Mouse (Mus musculus) limb, embryonic 15.5 days (tissue): ENCODE data around the gene Mcoln2. TPM values are rescaled to one million over a fixed set of nuclear protein-coding genes. Genes with fewer than 3 reads are reported as not detected.

Experiments
- ATAC-seq: fragments of 200-750 bp; cut with Nextera tagmentation; 2 replicates; pipeline ENCODE4 v1.8.0; 2017; ENCODE audit warnings: low read depth, moderate TSS enrichment; ENCODE audit not compliant: insufficient number of reproducible peaks, low FRiP score, low TSS enrichment
- H3K27ac ChIP-seq: fragments of 300-500 bp; sonication (generic); 2 replicates; pipeline ENCODE4 v1.5.1; 2015; ENCODE audit warnings: moderate library complexity, mild to moderate bottlenecking, inconsistent platforms
- H3K27me3 ChIP-seq: fragments of 300-500 bp; sonication (generic); 2 replicates; pipeline ENCODE4 v1.6.1; 2015; ENCODE audit warnings: inconsistent platforms
- H3K36me3 ChIP-seq: fragments of 300-500 bp; sonication (generic); 2 replicates; pipeline ENCODE4 v1.6.1; 2015; ENCODE audit warnings: inconsistent platforms
- H3K4me1 ChIP-seq: fragments of 300-500 bp; sonication (generic); 2 replicates; pipeline ENCODE4 v1.6.1; 2015; ENCODE audit warnings: inconsistent platforms
- H3K4me2 ChIP-seq: fragments of 300-500 bp; sonication (generic); 2 replicates; pipeline ENCODE4 v1.6.1; 2015; ENCODE audit warnings: mild to moderate bottlenecking, inconsistent platforms
- H3K4me3 ChIP-seq: fragments of 300-500 bp; sonication (generic); 2 replicates; pipeline ENCODE4 v1.5.1; 2015; ENCODE audit warnings: mild to moderate bottlenecking, inconsistent platforms
- H3K9ac ChIP-seq: fragments of 300-500 bp; sonication (generic); 2 replicates; pipeline ENCODE4 v1.6.1; 2015; ENCODE audit warnings: inconsistent platforms
- H3K9me3 ChIP-seq: fragments of 300-500 bp; sonication (generic); 2 replicates; pipeline ENCODE4 v1.6.1; 2016; ENCODE audit warnings: inconsistent platforms
- WGBS: fragments of 180-500 bp; shearing (Covaris S2); methylation state at CpG from one replicate; pipeline ENCODE4 v1.1.7; 2015; 5-methylcytosine and 5-hydroxymethylcytosine counted together
- polyA plus RNA-seq: library from polyadenylated mRNA; unstranded; fragments of >200 nt; fragmentation: Nextera tagmentation; extraction: Ambion mirVana; gene quantifications from 2 replicates; pipeline ENCODE4 v1.2.1, GENCODE M21; 2015

The Mcoln2 gene
- polyA plus RNA-seq, 1 experiment from 2014 or later, result 2.3 TPM

DNA sequence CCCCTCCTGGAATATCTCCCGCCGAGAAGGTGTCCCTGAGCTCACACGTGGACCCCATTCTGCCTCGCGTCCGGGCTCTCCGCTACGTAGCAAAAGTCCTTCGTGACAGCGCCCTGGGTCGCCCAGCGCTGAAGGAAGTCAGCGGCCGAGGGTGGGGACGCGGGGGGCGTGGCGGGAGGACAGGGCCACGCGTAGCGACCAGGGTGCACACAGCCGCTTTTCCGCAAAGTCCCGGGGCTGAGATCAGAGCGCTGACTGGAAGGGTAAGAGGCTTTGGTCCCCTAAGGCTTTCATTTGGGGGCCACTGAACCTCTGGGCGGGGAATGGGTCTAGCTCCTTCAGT lies 396 bp downstream of the Mcoln2 start:
- H3K4me1 ChIP-seq, result peaks cover 13% of the 10 kb centered on the region
- no peaks in the 10 kb centered on the region for H3K27me3 ChIP-seq
- H3K4me2 ChIP-seq, result peak overlapping the region; percentile 94
- no peaks in the 10 kb centered on the region for H3K9me3 ChIP-seq
- ATAC-seq, result 0 out of 2 replicates have a peak, but pooled peaks have one; percentile 19
- peak overlapping the region; percentile 44 for H3K4me3 ChIP-seq
- H3K27ac ChIP-seq, result peak overlapping the region; percentile 24; the same call in 1 of the 2 replicates
- WGBS, result 0% methylated on average over 26 of the region's 26 CpGs
- peak overlapping the region; percentile 43 for H3K9ac ChIP-seq
- no peaks in the 10 kb centered on the region for H3K36me3 ChIP-seq

DNA sequence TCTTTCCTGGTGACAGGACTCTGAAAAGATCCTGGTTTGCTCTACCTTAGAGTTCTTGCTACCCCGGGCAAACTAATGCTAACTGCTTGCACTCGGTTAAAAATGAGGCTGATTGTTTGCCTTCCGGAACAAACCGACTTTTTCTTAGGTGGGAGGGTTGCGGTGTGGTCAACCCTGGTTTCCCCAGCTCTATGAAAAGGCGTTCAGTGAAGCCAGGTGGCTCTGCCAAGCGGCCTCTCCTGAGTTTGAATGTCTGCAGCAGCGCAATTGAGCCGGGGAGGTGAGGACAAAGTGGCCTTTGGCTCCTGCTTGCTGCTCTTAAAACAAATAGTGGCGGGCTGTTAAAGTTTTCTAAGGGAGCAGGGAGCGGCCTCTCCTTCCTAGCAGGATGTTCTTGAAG lies 927 bp downstream of the Mcoln2 start:
- Histone ChIP-seq H3K27ac (0 out of 2 replicates have a peak overlapping the region, but pooled peaks have one; percentile 24), H3K4me2 (peak overlapping the region; percentile 94), H3K4me1 (peaks cover 13% of the 10 kb centered on the region), H3K27me3 (no peaks in the 10 kb centered on the region), H3K36me3 (no peaks in the 10 kb centered on the region), H3K9me3 (no peaks in the 10 kb centered on the region), H3K4me3 (peak overlapping the region; percentile 44), H3K9ac (no peak overlapping the region; the same call in 1 of the 2 replicates)
- ATAC-seq, result no peak
- WGBS, result 16% methylated on average over 11 of the region's 11 CpGs

DNA sequence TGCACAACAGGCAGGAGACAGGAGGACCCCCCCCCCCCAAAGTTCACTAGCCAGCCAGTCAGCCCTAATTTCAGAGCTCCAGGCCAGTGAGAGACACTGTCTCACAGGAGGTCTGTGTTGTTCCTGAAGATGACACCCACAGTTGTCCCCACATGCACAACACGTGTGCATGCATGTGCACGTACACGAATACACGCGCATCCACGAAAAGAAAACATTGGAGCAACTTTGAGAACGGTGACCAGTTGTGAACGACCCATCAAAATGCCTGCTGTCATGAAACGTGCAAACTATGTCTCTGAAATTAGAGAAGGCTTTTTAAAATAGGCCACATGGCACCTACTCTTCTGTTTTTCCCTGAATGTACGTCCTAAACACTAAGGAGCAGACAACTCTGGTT lies 1.7 kb downstream of the Mcoln2 start:
- H3K4me2 ChIP-seq, result no peak overlapping the region
- 88% methylated on average over 10 of the region's 10 CpGs for WGBS
- no peak overlapping the region for H3K4me3 ChIP-seq
- H3K36me3 ChIP-seq, result no peaks in the 10 kb centered on the region
- no peak overlapping the region for H3K9ac ChIP-seq
- H3K9me3 ChIP-seq, result no peaks in the 10 kb centered on the region
- H3K27me3 ChIP-seq, result no peaks in the 10 kb centered on the region
- no peak overlapping the region for H3K27ac ChIP-seq
- no peak for ATAC-seq
- H3K4me1 ChIP-seq, result peaks cover 13% of the 10 kb centered on the region

DNA sequence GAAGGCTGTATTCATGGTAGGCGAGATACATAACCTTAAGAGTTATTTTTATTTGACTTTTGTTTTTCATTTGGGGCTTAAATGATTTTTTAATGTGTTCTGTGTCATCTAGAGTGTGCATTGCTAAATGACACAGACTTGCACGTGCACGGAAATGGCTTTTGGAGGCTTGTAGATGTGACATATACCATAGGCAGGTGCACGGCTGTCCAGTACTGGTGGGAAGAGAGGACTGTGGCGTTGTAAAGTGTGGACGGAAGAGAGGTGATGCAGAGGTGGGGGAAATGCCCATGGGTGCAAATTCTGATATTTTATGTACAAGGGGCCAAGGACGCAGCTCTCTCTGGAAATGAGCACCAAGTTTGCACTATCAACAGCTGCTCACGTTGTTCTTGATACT lies 2.1 kb downstream of the Mcoln2 start:
- H3K9ac ChIP-seq, result no peak overlapping the region
- H3K27ac ChIP-seq, result no peak overlapping the region
- H3K27me3 ChIP-seq, result no peaks in the 10 kb centered on the region
- 86% methylated on average over 8 of the region's 8 CpGs for WGBS
- no peak overlapping the region for H3K4me2 ChIP-seq
- no peak for ATAC-seq
- no peaks in the 10 kb centered on the region for H3K36me3 ChIP-seq
- no peak overlapping the region for H3K4me3 ChIP-seq
- no peaks in the 10 kb centered on the region for H3K9me3 ChIP-seq
- H3K4me1 ChIP-seq, result peaks cover 13% of the 10 kb centered on the region

DNA sequence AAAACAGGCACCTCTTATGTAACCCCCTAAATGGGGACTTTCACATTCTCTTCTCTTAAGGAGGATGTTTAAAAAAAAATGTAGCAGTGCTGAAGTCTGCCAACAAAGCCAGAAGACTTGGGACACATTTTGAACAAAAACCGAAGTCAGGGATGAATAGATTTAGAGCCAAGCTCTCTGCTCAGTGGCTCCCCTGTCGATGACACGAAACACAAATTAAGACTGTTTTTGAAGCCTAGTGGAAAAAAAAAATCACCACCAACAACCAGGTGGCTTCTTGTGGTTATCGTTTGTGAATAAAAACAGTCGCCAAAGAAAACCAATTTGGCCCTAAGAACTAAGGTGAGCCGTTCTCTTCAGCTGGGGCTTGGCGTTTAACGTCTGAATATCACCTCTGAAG lies 2.7 kb downstream of the Mcoln2 start:
- 65% methylated on average over 8 of the region's 8 CpGs for WGBS
- H3K4me1 ChIP-seq, result peaks cover 13% of the 10 kb centered on the region
- H3K27me3 ChIP-seq, result no peaks in the 10 kb centered on the region
- H3K9ac ChIP-seq, result no peak overlapping the region
- no peaks in the 10 kb centered on the region for H3K9me3 ChIP-seq
- H3K27ac ChIP-seq, result no peak overlapping the region
- H3K4me3 ChIP-seq, result no peak overlapping the region
- H3K4me2 ChIP-seq, result no peak overlapping the region
- ATAC-seq, result no peak
- no peaks in the 10 kb centered on the region for H3K36me3 ChIP-seq

DNA sequence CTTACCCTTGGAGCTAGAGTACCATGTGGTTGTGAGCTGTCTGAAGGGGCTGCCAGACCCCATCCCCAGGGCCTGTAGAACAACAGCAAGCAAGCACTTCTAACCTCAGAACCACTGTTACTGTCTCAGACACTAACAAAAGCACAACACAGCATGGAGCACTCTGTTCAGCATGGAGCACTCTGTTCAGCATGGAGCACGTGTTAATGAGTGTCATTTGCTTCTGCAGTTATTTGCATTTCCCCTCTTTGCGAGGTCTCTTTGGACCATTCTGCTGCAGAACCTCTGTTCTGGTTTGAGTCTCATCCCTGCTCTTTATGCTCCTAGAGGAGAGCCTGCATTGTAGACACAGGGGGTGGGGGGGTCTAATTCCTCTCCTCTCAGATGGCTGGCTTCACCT lies 3.3 kb downstream of the Mcoln2 start:
- H3K27ac ChIP-seq, result no peak overlapping the region
- H3K9ac ChIP-seq, result no peak overlapping the region
- no peaks in the 10 kb centered on the region for H3K36me3 ChIP-seq
- H3K4me3 ChIP-seq, result no peak overlapping the region
- H3K4me2 ChIP-seq, result no peak overlapping the region
- no peaks in the 10 kb centered on the region for H3K27me3 ChIP-seq
- WGBS, result 81% methylated on average over 2 of the region's 2 CpGs
- H3K4me1 ChIP-seq, result peaks cover 13% of the 10 kb centered on the region
- H3K9me3 ChIP-seq, result no peaks in the 10 kb centered on the region
- ATAC-seq, result no peak

DNA sequence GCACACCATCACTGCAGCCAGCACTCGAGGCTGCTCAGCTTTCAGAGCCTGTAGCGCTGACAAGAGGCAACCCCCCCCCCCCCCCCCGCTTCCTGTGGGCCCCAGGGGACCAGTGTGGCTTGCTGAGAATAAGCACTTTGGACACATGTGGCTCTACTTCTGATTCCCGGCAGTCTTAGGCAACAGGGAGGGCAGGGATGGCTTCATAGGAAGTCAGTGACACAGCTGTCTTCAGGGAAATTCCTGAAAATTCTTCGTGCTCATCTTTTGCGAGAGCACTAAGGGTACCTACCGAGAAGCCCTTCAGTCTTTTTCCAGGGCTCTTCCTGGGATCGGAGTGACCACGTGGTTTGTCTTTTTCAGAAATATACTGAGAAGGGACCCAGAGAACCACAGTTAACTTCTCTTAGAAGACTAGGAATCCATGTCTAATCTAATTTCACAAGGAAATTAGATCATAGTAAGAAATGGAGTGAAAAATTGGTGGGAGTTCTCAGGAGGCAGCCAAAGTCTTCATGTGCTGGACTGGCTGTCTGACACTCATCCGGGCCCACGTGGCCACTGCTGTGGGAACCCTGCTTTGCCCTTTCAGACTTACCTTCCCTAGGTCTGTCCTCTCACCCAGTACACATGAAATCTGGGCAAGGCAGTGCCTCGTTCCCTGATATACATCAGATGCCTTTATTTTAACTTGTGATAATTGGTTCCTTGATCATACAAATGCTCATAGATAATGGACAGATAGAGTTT lies 4.4 kb downstream of the Mcoln2 start:
- Histone ChIP-seq H3K9ac (no peak overlapping the region), H3K27ac (no peak overlapping the region), H3K9me3 (no peaks in the 10 kb centered on the region), H3K4me3 (no peak overlapping the region), H3K27me3 (no peaks in the 10 kb centered on the region), H3K36me3 (no peaks in the 10 kb centered on the region), H3K4me1 (peaks cover 13% of the 10 kb centered on the region), H3K4me2 (no peak overlapping the region)
- no peak for ATAC-seq
- WGBS, result 31% methylated on average over 12 of the region's 12 CpGs

DNA sequence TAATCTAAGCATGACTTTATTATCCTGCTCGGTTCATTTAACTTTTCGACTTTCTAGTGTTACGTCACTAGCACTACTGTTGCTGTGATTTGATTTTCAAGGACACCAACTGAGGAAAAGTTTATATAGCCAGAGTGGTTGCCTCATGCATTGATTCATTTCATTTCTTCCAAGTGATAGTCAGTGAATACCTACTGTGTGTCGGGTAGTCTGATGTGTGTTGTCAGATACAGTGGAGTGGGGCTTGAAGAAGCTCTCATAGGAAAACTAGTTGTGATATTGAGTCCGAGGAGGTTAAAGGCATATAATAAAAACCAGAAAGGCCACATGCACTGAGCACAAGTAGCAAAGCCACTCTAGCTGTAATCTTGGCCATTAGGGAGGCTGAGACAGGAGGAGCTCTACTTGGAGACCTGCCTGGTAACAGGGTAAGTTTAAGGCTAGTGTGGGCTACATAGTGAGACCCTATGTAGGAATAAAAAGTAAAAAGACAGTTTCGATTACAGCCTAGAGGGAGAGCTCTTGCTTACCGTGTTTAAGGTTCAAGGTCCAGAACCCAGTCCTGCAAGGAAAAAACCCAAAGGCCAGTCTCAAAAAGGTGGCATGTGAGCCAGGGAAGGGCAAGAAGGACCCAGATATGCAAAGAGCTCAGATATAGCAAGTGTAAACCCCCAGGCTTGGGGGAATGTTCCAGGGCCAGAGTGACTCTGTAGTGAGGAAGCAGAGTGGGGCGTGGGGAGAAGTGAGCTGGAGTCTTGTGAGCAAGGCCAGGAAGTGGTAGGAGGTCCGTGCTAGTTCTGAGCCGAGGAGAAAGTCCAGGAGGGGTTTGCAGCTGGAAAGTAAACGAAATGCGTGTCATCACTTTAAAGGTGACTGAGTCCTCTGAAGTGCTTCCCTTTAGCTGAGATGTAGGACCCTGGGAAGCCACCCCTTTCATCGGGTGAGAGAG lies 6.3 kb downstream of the Mcoln2 start:
- H3K27me3 ChIP-seq, result no peaks in the 10 kb centered on the region
- WGBS, result 73% methylated on average over 13 of the region's 13 CpGs

DNA sequence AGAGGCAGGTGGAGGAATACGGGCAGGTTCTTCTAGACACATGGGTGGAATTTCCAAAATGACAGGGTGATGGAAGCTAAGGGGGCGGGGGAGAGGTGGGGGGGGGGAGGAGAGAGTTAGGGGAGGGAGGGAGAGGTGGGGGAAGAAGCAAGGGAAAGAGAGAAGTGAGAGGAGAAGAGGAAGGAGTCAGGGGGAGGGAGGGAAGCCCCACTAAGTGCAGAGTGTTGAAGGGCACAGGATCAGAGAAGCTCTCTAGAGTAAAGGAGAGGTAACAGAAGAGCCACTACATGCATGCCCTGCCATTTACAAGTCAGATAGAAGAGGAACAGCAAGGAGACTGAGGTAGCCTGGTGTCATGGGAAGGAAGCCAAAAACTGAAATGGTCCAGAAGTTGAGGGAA lies 7.2 kb downstream of the Mcoln2 start:
- Histone ChIP-seq H3K4me3 (no peak overlapping the region), H3K9me3 (no peaks in the 10 kb centered on the region), H3K4me2 (no peak overlapping the region), H3K27ac (no peak overlapping the region), H3K27me3 (no peaks in the 10 kb centered on the region), H3K36me3 (no peaks in the 10 kb centered on the region), H3K9ac (no peak overlapping the region), H3K4me1 (no peaks in the 10 kb centered on the region)
- 63% methylated on average over 2 of the region's 2 CpGs for WGBS
- no peak for ATAC-seq

More for the DNA sequence above, 6.3 kb downstream of the Mcoln2 start:
- H3K36me3 ChIP-seq, result no peaks in the 10 kb centered on the region
- H3K9ac ChIP-seq, result no peak overlapping the region
- H3K4me2 ChIP-seq, result no peak overlapping the region
- no peak overlapping the region for H3K27ac ChIP-seq
- H3K9me3 ChIP-seq, result no peaks in the 10 kb centered on the region
- ATAC-seq, result no peak
- H3K4me1 ChIP-seq, result no peaks in the 10 kb centered on the region; the same call in 1 of the 2 replicates
- no peak overlapping the region for H3K4me3 ChIP-seq

DNA sequence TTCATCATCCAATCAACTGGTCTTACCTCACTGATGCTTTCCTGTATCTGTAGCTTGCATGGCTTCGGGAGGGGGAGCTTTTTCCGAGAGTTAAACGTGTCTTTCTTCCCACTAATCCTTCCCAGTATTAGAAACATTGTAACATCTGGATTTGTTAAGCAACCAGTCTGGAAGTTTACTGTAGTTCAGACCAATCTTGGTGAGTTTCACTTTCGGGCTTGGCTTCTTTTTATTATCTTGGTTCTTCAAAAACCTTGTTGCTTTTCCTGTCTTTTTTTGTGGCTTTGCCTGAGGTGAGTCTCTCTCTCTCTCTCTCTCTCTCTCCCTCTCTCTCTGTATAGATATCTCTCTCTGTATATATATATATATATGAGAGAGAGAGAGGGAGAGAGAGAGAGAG lies 8.4 kb downstream of the Mcoln2 start:
- Histone ChIP-seq H3K4me3 (no peak overlapping the region), H3K36me3 (no peaks in the 10 kb centered on the region), H3K27me3 (no peaks in the 10 kb centered on the region), H3K9me3 (no peaks in the 10 kb centered on the region), H3K4me1 (no peaks in the 10 kb centered on the region), H3K27ac (no peak overlapping the region), H3K4me2 (no peak overlapping the region), H3K9ac (no peak overlapping the region)
- no peak for ATAC-seq
- 27% methylated on average over 4 of the region's 4 CpGs for WGBS

DNA sequence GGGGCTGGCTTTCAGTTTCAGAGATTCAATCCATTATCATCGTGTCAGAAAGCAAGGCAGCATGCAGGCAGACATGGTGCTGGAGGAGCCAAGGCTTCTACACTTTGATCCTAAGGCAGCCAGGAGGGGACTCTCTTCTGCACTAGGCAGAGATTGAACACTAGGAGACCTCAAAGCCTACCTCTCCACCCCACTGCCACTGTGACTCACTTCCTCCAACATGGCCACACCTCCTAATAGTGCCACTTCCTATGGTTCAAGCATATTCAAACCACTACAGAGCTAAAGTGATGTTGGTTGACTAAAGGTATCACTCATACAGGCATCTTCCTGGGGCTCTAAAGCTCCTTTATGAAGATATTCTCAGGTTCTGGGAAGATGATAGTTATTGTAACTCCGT lies 9.7 kb downstream of the Mcoln2 start:
- Histone ChIP-seq H3K9ac (no peak overlapping the region), H3K4me2 (no peak overlapping the region), H3K4me3 (no peak overlapping the region), H3K36me3 (no peaks in the 10 kb centered on the region), H3K27me3 (no peaks in the 10 kb centered on the region), H3K27ac (no peak overlapping the region), H3K9me3 (no peaks in the 10 kb centered on the region), H3K4me1 (no peaks in the 10 kb centered on the region)
- ATAC-seq, result no peak
- 81% methylated on average over 2 of the region's 2 CpGs for WGBS

DNA sequence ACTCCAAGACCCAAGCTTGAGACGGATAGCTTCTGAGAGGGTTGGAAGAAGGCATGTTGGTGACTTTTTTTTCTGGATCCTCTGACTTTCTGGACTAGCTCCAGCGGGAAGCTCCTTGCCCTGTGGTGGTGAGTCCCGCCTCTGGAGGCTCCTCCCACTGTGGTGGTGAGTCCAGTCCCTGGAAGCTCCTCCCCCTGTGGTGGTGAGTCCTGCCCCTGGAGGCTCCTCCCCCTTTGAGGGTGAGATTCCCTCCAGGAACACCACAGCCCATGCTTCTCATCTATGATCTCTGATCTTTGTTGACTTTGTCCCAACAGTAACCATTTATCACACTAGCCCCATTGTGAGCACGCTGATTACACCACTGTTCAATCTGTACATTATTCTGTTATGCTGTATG lies 12.6 kb downstream of the Mcoln2 start:
- 70% methylated on average over 4 of the region's 4 CpGs for WGBS
- Histone ChIP-seq H3K4me1 (no peaks in the 10 kb centered on the region), H3K4me2 (no peak overlapping the region), H3K27ac (no peak overlapping the region), H3K9me3 (no peaks in the 10 kb centered on the region), H3K9ac (no peak overlapping the region), H3K4me3 (no peak overlapping the region), H3K36me3 (no peaks in the 10 kb centered on the region), H3K27me3 (no peaks in the 10 kb centered on the region)
- no peak for ATAC-seq
